Mouse (Mus musculus): ENCODE data around the gene Creg2.

- TF ChIP-seq CTCF (IDR thresholded peaks at IDR 0.05): no peak
- TF ChIP-seq EP300 (IDR thresholded peaks at IDR 0.05): no peak
These were observed 49.5 kb upstream of the Creg2 start for GRCm38 (mm10) chr1:39700599-39701273.

All from lung, postnatal 0 days (tissue).